Mouse (Mus musculus): ENCODE data around the gene Notch1. TPM values are rescaled to one million over a fixed set of nuclear protein-coding genes. Genes with fewer than 3 reads are reported as not detected.

The Notch1 gene
- polyA plus RNA-seq, 1 experiment from 2014 or later, result 12.1 TPM

- DNase-seq (ENCODE audit: low spot score) (no peak), ATAC-seq (replicated peaks; ENCODE audit: low FRiP score, low read depth) (no peak)
- WGBS, result 62% methylated on average over 4 of the region's 4 CpGs
- Histone ChIP-seq H3K36me3 (ENCODE audit: insufficient read depth, low read length) (peaks cover 70% of the 10 kb centered on the region), H3K4me1 (replicated peaks; ENCODE audit: insufficient read depth, low read length) (no peaks in the 10 kb centered on the region), H3K27ac (peak overlapping the region; percentile 31; the same call in 1 of the 2 replicates), H3K9me3 (replicated peaks; ENCODE audit: low read length) (no peaks in the 10 kb centered on the region), H3K27me3 (ENCODE audit: insufficient read depth, low read length) (no peaks in the 10 kb centered on the region), H3K4me2 (ENCODE audit: low read length) (no peak overlapping the region), H3K4me3 (replicated peaks; ENCODE audit: low read depth, low read length) (no peak overlapping the region), H3K9ac (ENCODE audit: low read depth, low read length) (no peak overlapping the region)
- TF ChIP-seq CTCF (IDR thresholded peaks at IDR 0.05; ENCODE audit: low read depth), result no peak
Measured at GRCm38 (mm10) chr2:26437221-26437620, 79.2 kb downstream of the Notch1 start.

- no peaks in the 10 kb centered on the region for H3K9me3 ChIP-seq (replicated peaks; ENCODE audit: low read length)
- no peak overlapping the region for H3K4me3 ChIP-seq (replicated peaks; ENCODE audit: low read depth, low read length)
- no peak overlapping the region for H3K4me2 ChIP-seq (ENCODE audit: low read length)
- H3K36me3 ChIP-seq (ENCODE audit: insufficient read depth, low read length), result peaks cover 69% of the 10 kb centered on the region
- no peaks in the 10 kb centered on the region for H3K4me1 ChIP-seq (replicated peaks; ENCODE audit: insufficient read depth, low read length)
- DNase-seq (ENCODE audit: low spot score) (peak; percentile 11), ATAC-seq (replicated peaks; ENCODE audit: low FRiP score, low read depth) (peak; percentile 80)
- peak overlapping the region; percentile 14 for H3K27ac ChIP-seq
- no peak for TF ChIP-seq CTCF (IDR thresholded peaks at IDR 0.05; ENCODE audit: low read depth)
- 93% methylated on average over 7 of the region's 7 CpGs for WGBS
- no peak overlapping the region for H3K9ac ChIP-seq (ENCODE audit: low read depth, low read length)
- H3K27me3 ChIP-seq (ENCODE audit: insufficient read depth, low read length), result no peaks in the 10 kb centered on the region
Measured at GRCm38 (mm10) chr2:26434791-26435572, 81.5 kb downstream of the Notch1 start.

- WGBS, result 93% methylated on average over 5 of the region's 5 CpGs
- H3K9ac ChIP-seq (ENCODE audit: low read depth, low read length), result no peak overlapping the region
- no peak overlapping the region for H3K4me2 ChIP-seq (ENCODE audit: low read length)
- H3K27ac ChIP-seq, result no peak overlapping the region
- H3K27me3 ChIP-seq (ENCODE audit: insufficient read depth, low read length), result no peaks in the 10 kb centered on the region
- ATAC-seq (replicated peaks; ENCODE audit: low FRiP score, low read depth), result no peak
- DNase-seq (ENCODE audit: low spot score), result no peak
- H3K4me1 ChIP-seq (replicated peaks; ENCODE audit: insufficient read depth, low read length), result no peaks in the 10 kb centered on the region
- no peak overlapping the region for H3K4me3 ChIP-seq (replicated peaks; ENCODE audit: low read depth, low read length)
- H3K9me3 ChIP-seq (replicated peaks; ENCODE audit: low read length), result no peaks in the 10 kb centered on the region
- H3K36me3 ChIP-seq (ENCODE audit: insufficient read depth, low read length), result peaks cover 85% of the 10 kb centered on the region
- TF ChIP-seq CTCF (IDR thresholded peaks at IDR 0.05; ENCODE audit: low read depth), result no peak
Measured at GRCm38 (mm10) chr2:26429851-26430250, 86.6 kb downstream of the Notch1 start.

GRCm38 (mm10) chr2:26424541-26424940 is 91.9 kb downstream of the Notch1 start:
- no peak for TF ChIP-seq CTCF (IDR thresholded peaks at IDR 0.05; ENCODE audit: low read depth)
- WGBS, result 95% methylated on average over 2 of the region's 2 CpGs
- no peak overlapping the region for H3K4me2 ChIP-seq (ENCODE audit: low read length)
- H3K4me3 ChIP-seq (replicated peaks; ENCODE audit: low read depth, low read length), result no peak overlapping the region
- H3K4me1 ChIP-seq (replicated peaks; ENCODE audit: insufficient read depth, low read length), result no peaks in the 10 kb centered on the region
- H3K36me3 ChIP-seq (ENCODE audit: insufficient read depth, low read length), result peaks cover 92% of the 10 kb centered on the region
- H3K9me3 ChIP-seq (replicated peaks; ENCODE audit: low read length), result no peaks in the 10 kb centered on the region
- no peak overlapping the region for H3K27ac ChIP-seq
- H3K27me3 ChIP-seq (ENCODE audit: insufficient read depth, low read length), result no peaks in the 10 kb centered on the region
- ATAC-seq (replicated peaks; ENCODE audit: low FRiP score, low read depth) (no peak), DNase-seq (ENCODE audit: low spot score) (no peak)
- no peak overlapping the region for H3K9ac ChIP-seq (ENCODE audit: low read depth, low read length)

GRCm38 (mm10) chr2:26423086-26423485 is 93.4 kb downstream of the Notch1 start:
- Histone ChIP-seq H3K9ac (ENCODE audit: low read depth, low read length) (no peak overlapping the region), H3K4me2 (ENCODE audit: low read length) (no peak overlapping the region), H3K27ac (no peak overlapping the region), H3K4me1 (replicated peaks; ENCODE audit: insufficient read depth, low read length) (no peaks in the 10 kb centered on the region), H3K9me3 (replicated peaks; ENCODE audit: low read length) (no peaks in the 10 kb centered on the region), H3K36me3 (ENCODE audit: insufficient read depth, low read length) (peaks cover 86% of the 10 kb centered on the region), H3K27me3 (ENCODE audit: insufficient read depth, low read length) (no peaks in the 10 kb centered on the region), H3K4me3 (replicated peaks; ENCODE audit: low read depth, low read length) (no peak overlapping the region)
- ATAC-seq (replicated peaks; ENCODE audit: low FRiP score, low read depth) (peak; percentile 70), DNase-seq (ENCODE audit: low spot score) (peak; percentile 9)
- no peak for TF ChIP-seq CTCF (IDR thresholded peaks at IDR 0.05; ENCODE audit: low read depth)
- WGBS, result 79% methylated on average over 1 of the region's 1 CpGs

GRCm38 (mm10) chr2:26421969-26422368 is 94.5 kb downstream of the Notch1 start:
- DNase-seq (ENCODE audit: low spot score) (no peak), ATAC-seq (replicated peaks; ENCODE audit: low FRiP score, low read depth) (no peak)
- no peak for TF ChIP-seq CTCF (IDR thresholded peaks at IDR 0.05; ENCODE audit: low read depth)
- no peak overlapping the region for H3K9ac ChIP-seq (ENCODE audit: low read depth, low read length)
- 98% methylated on average over 2 of the region's 2 CpGs for WGBS
- no peaks in the 10 kb centered on the region for H3K9me3 ChIP-seq (replicated peaks; ENCODE audit: low read length)
- peaks cover 87% of the 10 kb centered on the region for H3K36me3 ChIP-seq (ENCODE audit: insufficient read depth, low read length)
- no peak overlapping the region for H3K4me2 ChIP-seq (ENCODE audit: low read length)
- H3K4me3 ChIP-seq (replicated peaks; ENCODE audit: low read depth, low read length), result no peak overlapping the region
- H3K27me3 ChIP-seq (ENCODE audit: insufficient read depth, low read length), result no peaks in the 10 kb centered on the region
- no peak overlapping the region for H3K27ac ChIP-seq
- H3K4me1 ChIP-seq (replicated peaks; ENCODE audit: insufficient read depth, low read length), result no peaks in the 10 kb centered on the region
